Mouse (Mus musculus) limb, embryonic 13.5 days (tissue): Measurements from ENCODE around the gene Cfb. TPM values are rescaled to one million over a fixed set of nuclear protein-coding genes. Genes with fewer than 3 reads are reported as not detected.

ENCODE experiments used
- ATAC-seq: fragments of 200-750 bp; cut with Nextera tagmentation; 2 replicates; pipeline ENCODE4 v1.8.0; 2017; ENCODE audit warnings: low read depth, moderate number of reproducible peaks, moderate TSS enrichment; ENCODE audit not compliant: low FRiP score
- H3K27ac ChIP-seq: fragments of 300-500 bp; sonication (generic); 2 replicates; pipeline ENCODE4 v1.5.1; 2015; ENCODE audit warnings: inconsistent platforms, mild to moderate bottlenecking, moderate library complexity
- H3K27me3 ChIP-seq: fragments of 300-500 bp; sonication (generic); 2 replicates; pipeline ENCODE4 v1.6.1; 2015; ENCODE audit warnings: mild to moderate bottlenecking, inconsistent platforms
- H3K36me3 ChIP-seq: fragments of 300-500 bp; sonication (generic); 2 replicates; pipeline ENCODE4 v1.6.1; 2015; ENCODE audit warnings: inconsistent platforms, mild to moderate bottlenecking, moderate library complexity
- H3K4me1 ChIP-seq: fragments of 300-500 bp; sonication (generic); 2 replicates; pipeline ENCODE4 v1.6.1; 2015; ENCODE audit warnings: inconsistent platforms
- H3K4me2 ChIP-seq: fragments of 300-500 bp; sonication (generic); replicated peaks from 2 replicates; pipeline ENCODE4 v1.6.1; 2015; ENCODE audit warnings: inconsistent platforms, mild to moderate bottlenecking, moderate library complexity
- H3K4me3 ChIP-seq: fragments of 300-500 bp; sonication (generic); 2 replicates; pipeline ENCODE4 v1.5.1; 2015; ENCODE audit warnings: moderate library complexity, mild to moderate bottlenecking, inconsistent platforms
- H3K9ac ChIP-seq: fragments of 300-500 bp; sonication (generic); 2 replicates; pipeline ENCODE4 v1.6.1; 2015; ENCODE audit warnings: mild to moderate bottlenecking, inconsistent platforms
- H3K9me3 ChIP-seq: fragments of 300-500 bp; sonication (generic); 2 replicates; pipeline ENCODE4 v1.6.1; 2016; ENCODE audit warnings: inconsistent platforms
- WGBS: fragments of 180-500 bp; shearing (Covaris S2); methylation state at CpG from one replicate; pipeline ENCODE4 v1.1.7; 2015; 5-methylcytosine and 5-hydroxymethylcytosine counted together
- polyA plus RNA-seq: library from polyadenylated mRNA; unstranded; fragments of >200 nt; fragmentation: Nextera tagmentation; extraction: Ambion mirVana; gene quantifications from 2 replicates; pipeline ENCODE4 v1.2.1, GENCODE M21; 2015

Cfb gene
- polyA plus RNA-seq, 1 experiment from 2014 or later, result 2.0 TPM

DNA sequence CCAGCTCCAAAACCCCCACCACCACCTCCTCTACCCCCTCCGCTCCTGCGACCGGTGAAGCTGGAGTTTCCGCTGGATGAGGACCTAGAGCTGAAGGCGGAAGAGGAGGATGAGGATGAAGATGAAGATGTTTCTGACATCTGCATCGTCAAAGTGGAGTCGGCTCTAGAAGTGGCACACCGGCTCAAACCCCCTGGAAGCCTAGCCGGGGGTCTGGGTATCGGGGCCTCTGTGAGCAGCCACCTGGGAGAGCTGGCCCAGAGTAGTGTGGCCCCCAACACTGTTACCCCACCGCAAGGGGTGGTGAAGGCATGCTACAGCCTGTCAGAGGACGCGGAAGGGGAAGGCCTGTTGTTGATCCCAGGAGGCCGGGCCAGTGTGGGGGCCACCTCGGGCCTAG lies 33.4 kb upstream of the Cfb start:
- no peak for ATAC-seq
- H3K4me1 ChIP-seq, result peaks cover 44% of the 10 kb centered on the region
- H3K9me3 ChIP-seq, result no peaks in the 10 kb centered on the region
- 96% methylated on average over 15 of the region's 15 CpGs for WGBS
- H3K27me3 ChIP-seq, result no peaks in the 10 kb centered on the region
- H3K4me3 ChIP-seq, result peak overlapping the region; percentile 77
- peak overlapping the region; percentile 90 for H3K9ac ChIP-seq
- peak overlapping the region; percentile 89 for H3K4me2 ChIP-seq
- H3K36me3 ChIP-seq, result peaks cover 9% of the 10 kb centered on the region
- peak overlapping the region; percentile 90 for H3K27ac ChIP-seq

GRCm38 (mm10) chr17:34894801-34895530 lies 32.6 kb upstream of the Cfb start:
- H3K27ac ChIP-seq, result peak overlapping the region; percentile 90
- peak; percentile 10 for ATAC-seq
- peaks cover 9% of the 10 kb centered on the region for H3K36me3 ChIP-seq
- H3K9me3 ChIP-seq, result no peaks in the 10 kb centered on the region
- H3K9ac ChIP-seq, result peak overlapping the region; percentile 90
- peak overlapping the region; percentile 77 for H3K4me3 ChIP-seq
- WGBS, result 9% methylated on average over 49 of the region's 51 CpGs
- no peaks in the 10 kb centered on the region for H3K27me3 ChIP-seq
- H3K4me1 ChIP-seq, result peaks cover 36% of the 10 kb centered on the region
- H3K4me2 ChIP-seq, result peak overlapping the region; percentile 89

GRCm38 (mm10) chr17:34894074-34894597 lies 31.8 kb upstream of the Cfb start:
- ATAC-seq, result peak; percentile 88
- Histone ChIP-seq H3K9me3 (no peaks in the 10 kb centered on the region), H3K27ac (peak overlapping the region; percentile 90), H3K36me3 (peaks cover 9% of the 10 kb centered on the region), H3K4me3 (peak overlapping the region; percentile 77), H3K27me3 (no peaks in the 10 kb centered on the region), H3K4me1 (peaks cover 31% of the 10 kb centered on the region), H3K9ac (peak overlapping the region; percentile 90), H3K4me2 (peak overlapping the region; percentile 89)
- WGBS, result 1% methylated on average over 27 of the region's 51 CpGs

DNA sequence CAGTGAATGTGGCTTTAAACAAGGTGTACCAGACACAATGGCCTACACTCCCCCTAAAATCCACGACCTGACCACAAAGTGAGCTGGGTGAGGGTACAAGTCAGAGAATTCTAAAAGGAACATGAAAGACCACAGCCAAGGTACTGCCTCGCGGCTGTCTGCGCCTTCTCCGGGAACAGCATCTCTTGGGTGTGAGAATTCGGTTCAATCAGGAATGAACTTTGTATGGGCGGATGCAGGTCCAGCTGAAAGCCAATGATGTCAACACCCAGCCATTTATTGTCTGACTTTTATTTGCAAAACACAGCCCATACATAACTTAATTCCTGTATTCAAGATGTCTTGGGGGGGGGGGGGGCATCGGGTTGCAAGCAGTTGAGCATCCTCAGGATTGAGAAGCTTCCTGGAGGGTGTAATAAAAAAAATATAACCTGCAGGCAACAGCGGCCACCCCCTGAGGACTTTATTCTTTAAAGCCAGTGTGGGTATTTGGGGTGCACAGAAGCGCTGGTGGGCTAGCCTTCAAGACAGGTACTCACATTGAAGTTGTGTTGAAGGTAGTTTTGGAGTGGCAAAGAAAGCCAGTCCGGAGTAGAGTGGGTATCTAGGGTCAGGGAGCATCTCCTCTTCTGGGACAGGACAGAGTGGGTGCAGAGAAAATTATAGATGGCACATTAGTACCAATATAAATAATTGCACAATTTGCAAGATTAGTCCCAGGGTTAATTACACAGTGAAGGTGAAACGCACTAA lies 30.9 kb upstream of the Cfb start:
- peak overlapping the region; percentile 56; the same call in 1 of the 2 replicates for H3K27ac ChIP-seq
- H3K36me3 ChIP-seq, result peaks cover 9% of the 10 kb centered on the region
- peak overlapping the region; percentile 53; the same call in 1 of the 2 replicates for H3K9ac ChIP-seq

GRCm38 (mm10) chr17:34891377-34891776 lies 29.1 kb upstream of the Cfb start:
- Histone ChIP-seq H3K4me2 (no peak overlapping the region), H3K4me1 (peaks cover 19% of the 10 kb centered on the region), H3K27me3 (no peaks in the 10 kb centered on the region), H3K36me3 (peaks cover 8% of the 10 kb centered on the region), H3K9ac (no peak overlapping the region), H3K27ac (no peak overlapping the region), H3K4me3 (no peak overlapping the region), H3K9me3 (no peaks in the 10 kb centered on the region)
- 98% methylated on average over 2 of the region's 2 CpGs for WGBS
- ATAC-seq, result no peak

More for the DNA sequence above, 30.9 kb upstream of the Cfb start:
- no peaks in the 10 kb centered on the region for H3K9me3 ChIP-seq
- peak overlapping the region; percentile 77 for H3K4me3 ChIP-seq
- WGBS, result 72% methylated on average over 12 of the region's 12 CpGs
- ATAC-seq, result no peak
- peak overlapping the region; percentile 89 for H3K4me2 ChIP-seq
- no peaks in the 10 kb centered on the region for H3K27me3 ChIP-seq
- H3K4me1 ChIP-seq, result peaks cover 31% of the 10 kb centered on the region

DNA sequence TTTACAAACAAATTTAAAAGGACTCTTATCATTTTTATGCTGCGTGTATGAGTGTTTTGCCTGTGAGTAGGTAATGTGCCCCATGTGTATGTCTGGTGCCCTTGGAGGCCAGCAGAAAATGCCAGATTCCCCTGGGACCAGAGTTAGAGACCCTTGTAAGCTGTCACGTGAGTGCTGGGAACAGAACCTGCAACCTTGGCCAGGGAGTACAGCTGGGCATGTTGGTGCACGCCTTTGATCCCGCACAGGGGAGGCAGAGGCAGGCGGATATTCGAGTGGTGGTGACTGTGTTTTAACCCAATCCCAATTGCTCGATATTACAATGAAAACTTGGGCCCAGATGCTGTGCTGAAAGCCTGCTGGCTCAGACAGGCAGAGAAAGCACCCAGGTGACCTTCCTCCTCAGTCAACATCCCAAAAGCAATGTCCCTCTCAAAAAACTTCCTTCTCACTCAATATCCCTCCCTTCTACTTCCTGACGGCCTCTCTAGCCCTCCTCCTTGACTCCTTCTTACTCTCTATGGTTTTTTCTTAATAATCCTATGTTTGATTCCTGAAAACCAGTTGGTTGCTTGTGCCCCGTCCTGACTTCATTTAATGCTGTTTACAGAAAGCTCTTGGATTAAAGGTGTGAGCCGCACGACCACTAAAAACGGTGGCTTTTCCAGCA lies 27.9 kb upstream of the Cfb start:
- H3K4me1 ChIP-seq, result peaks cover 7% of the 10 kb centered on the region
- H3K27me3 ChIP-seq, result no peaks in the 10 kb centered on the region
- no peaks in the 10 kb centered on the region for H3K36me3 ChIP-seq
- WGBS, result 81% methylated on average over 12 of the region's 12 CpGs
- H3K9ac ChIP-seq, result no peak overlapping the region
- H3K4me2 ChIP-seq, result no peak overlapping the region
- no peak overlapping the region for H3K27ac ChIP-seq
- no peak overlapping the region for H3K4me3 ChIP-seq
- no peaks in the 10 kb centered on the region for H3K9me3 ChIP-seq
- ATAC-seq, result no peak

- Histone ChIP-seq H3K9ac (no peak overlapping the region), H3K9me3 (no peaks in the 10 kb centered on the region), H3K27ac (no peak overlapping the region), H3K36me3 (no peaks in the 10 kb centered on the region), H3K27me3 (no peaks in the 10 kb centered on the region), H3K4me2 (no peak overlapping the region), H3K4me3 (no peak overlapping the region), H3K4me1 (no peaks in the 10 kb centered on the region)
- WGBS, result 87% methylated on average over 5 of the region's 5 CpGs
- ATAC-seq, result no peak
These were observed 25.6 kb upstream of the Cfb start for GRCm38 (mm10) chr17:34887942-34888341.

GRCm38 (mm10) chr17:34885615-34886014 lies 23.3 kb upstream of the Cfb start:
- no peak overlapping the region for H3K27ac ChIP-seq
- H3K9me3 ChIP-seq, result no peaks in the 10 kb centered on the region
- no peaks in the 10 kb centered on the region for H3K4me1 ChIP-seq
- no peak overlapping the region for H3K4me3 ChIP-seq
- no peaks in the 10 kb centered on the region for H3K36me3 ChIP-seq
- H3K27me3 ChIP-seq, result peaks cover 13% of the 10 kb centered on the region
- H3K9ac ChIP-seq, result no peak overlapping the region
- WGBS, result 73% methylated on average over 3 of the region's 3 CpGs
- no peak overlapping the region for H3K4me2 ChIP-seq
- no peak for ATAC-seq

DNA sequence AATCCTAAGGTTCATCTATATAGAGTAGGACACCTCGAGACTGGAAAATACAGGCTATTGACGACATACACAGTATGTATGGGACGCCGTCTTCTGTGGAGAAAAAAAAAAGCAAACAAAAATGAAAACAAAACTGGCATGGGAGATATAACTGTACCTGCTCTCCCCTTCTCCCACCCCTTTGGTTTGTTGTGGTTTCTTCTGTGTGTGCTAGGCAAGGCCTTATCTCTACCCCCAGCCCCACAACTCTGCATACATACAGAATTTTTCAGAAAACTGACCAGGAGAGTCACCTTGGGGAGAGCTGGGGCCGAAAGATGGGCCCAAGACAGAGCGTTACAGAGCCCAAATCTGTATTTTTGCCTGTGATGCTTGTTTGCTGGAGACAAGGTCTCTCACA lies 22.4 kb upstream of the Cfb start:
- H3K27ac ChIP-seq, result no peak overlapping the region
- no peak overlapping the region for H3K4me2 ChIP-seq
- H3K9me3 ChIP-seq, result no peaks in the 10 kb centered on the region
- ATAC-seq, result no peak
- peaks cover 16% of the 10 kb centered on the region for H3K27me3 ChIP-seq
- H3K9ac ChIP-seq, result no peak overlapping the region
- H3K4me3 ChIP-seq, result no peak overlapping the region
- H3K36me3 ChIP-seq, result no peaks in the 10 kb centered on the region
- WGBS, result 89% methylated on average over 6 of the region's 6 CpGs
- H3K4me1 ChIP-seq, result no peaks in the 10 kb centered on the region

DNA sequence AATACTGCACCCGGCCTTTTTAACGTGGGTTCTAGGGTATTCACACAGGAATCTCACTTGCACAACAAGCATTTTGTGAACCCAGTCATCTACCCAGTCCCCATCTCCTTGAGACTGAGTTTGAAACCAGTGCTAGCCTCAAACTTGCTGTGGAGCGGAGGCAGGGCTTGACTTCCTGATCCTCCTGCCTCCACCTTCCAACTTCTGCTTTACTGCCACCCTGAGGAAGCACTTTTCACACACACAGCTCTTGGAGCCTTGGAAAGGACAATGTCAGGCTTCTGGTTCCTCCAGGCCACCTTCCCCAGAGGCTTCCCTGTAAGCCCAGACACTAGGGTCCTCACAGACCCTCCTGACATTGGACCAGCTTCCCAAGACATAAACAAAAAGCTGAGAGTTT lies 21.0 kb upstream of the Cfb start:
- ATAC-seq, result no peak
- H3K36me3 ChIP-seq, result no peaks in the 10 kb centered on the region
- no peaks in the 10 kb centered on the region for H3K9me3 ChIP-seq
- H3K4me1 ChIP-seq, result 0 out of 2 replicates have a peak, but pooled peaks cover 4% of the 10 kb centered on the region
- WGBS, result 69% methylated on average over 3 of the region's 3 CpGs
- H3K4me3 ChIP-seq, result no peak overlapping the region
- no peak overlapping the region for H3K4me2 ChIP-seq
- H3K9ac ChIP-seq, result no peak overlapping the region
- H3K27ac ChIP-seq, result no peak overlapping the region; the same call in 1 of the 2 replicates
- H3K27me3 ChIP-seq, result peaks cover 16% of the 10 kb centered on the region

GRCm38 (mm10) chr17:34881683-34882310 lies 19.5 kb upstream of the Cfb start, which contains the start of gene Gm20547:
Gene Gm20547 (minus strand): TSS chr17:34882042.
- WGBS, result 9% methylated on average over 15 of the region's 15 CpGs
- peak within 1 kb of the TSS; percentile 35; the same call in 1 of the 2 replicates for H3K9ac ChIP-seq
- H3K4me2 ChIP-seq, result peak within 1 kb of the TSS; percentile 14; the same call in 1 of the 2 replicates
- peaks cover 16% of the 10 kb centered on the region for H3K27me3 ChIP-seq
- 0 out of 2 replicates have a peak, but pooled peaks cover 4% of the 10 kb centered on the region for H3K4me1 ChIP-seq
- H3K27ac ChIP-seq, result no peak within 1 kb of the TSS; the same call in 1 of the 2 replicates
- H3K36me3 ChIP-seq, result no peaks in the 10 kb centered on the region
- ATAC-seq, result no peak
- no peak within 1 kb of the TSS for H3K4me3 ChIP-seq
- no peaks in the 10 kb centered on the region for H3K9me3 ChIP-seq
